Mouse (Mus musculus) heart, embryonic 16.5 days (tissue): ENCODE results near the gene Evx2. TPM values are rescaled to one million over a fixed set of nuclear protein-coding genes. Genes with fewer than 3 reads are reported as not detected.

Source experiments
- ATAC-seq: fragments of 200-750 bp; cut with Nextera tagmentation; replicated peaks from 2 replicates; pipeline ENCODE4 v1.8.0; 2017; ENCODE audit warnings: moderate number of reproducible peaks; ENCODE audit not compliant: insufficient read depth, low FRiP score; ENCODE audit errors: extremely low read depth
- H3K27ac ChIP-seq: fragments of 300-500 bp; sonication (generic); 2 replicates; pipeline ENCODE4 v1.5.1; 2014; ENCODE audit warnings: mild to moderate bottlenecking, low read length, control low read depth, moderate library complexity
- H3K27me3 ChIP-seq: fragments of 300-500 bp; sonication (generic); 2 replicates; pipeline ENCODE4 v1.6.1; 2014; ENCODE audit warnings: low read length, mixed read lengths; ENCODE audit not compliant: control insufficient read depth, insufficient read depth
- H3K36me3 ChIP-seq: fragments of 300-500 bp; sonication (generic); 2 replicates; pipeline ENCODE4 v1.6.1; 2014; ENCODE audit not compliant: control insufficient read depth, insufficient read depth
- H3K4me1 ChIP-seq: fragments of 300-500 bp; sonication (generic); 2 replicates; pipeline ENCODE4 v1.6.1; 2014; ENCODE audit warnings: low read length, mixed read lengths; ENCODE audit not compliant: control insufficient read depth, insufficient read depth
- H3K4me2 ChIP-seq: fragments of 300-500 bp; sonication (generic); 2 replicates; pipeline ENCODE4 v1.6.1; 2014; ENCODE audit warnings: low read depth, mild to moderate bottlenecking, control low read depth, low read length
- H3K4me3 ChIP-seq: fragments of 300-500 bp; sonication (generic); 2 replicates; pipeline ENCODE4 v1.5.1; 2014; ENCODE audit warnings: mild to moderate bottlenecking, control low read depth, low read length
- H3K9ac ChIP-seq: fragments of 300-500 bp; sonication (generic); 2 replicates; pipeline ENCODE4 v1.6.1; 2014; ENCODE audit warnings: low read length, control low read depth
- H3K9me3 ChIP-seq: fragments of 300-500 bp; sonication (generic); replicated peaks from 2 replicates; pipeline ENCODE4 v1.6.1; 2016; ENCODE audit warnings: low read length; ENCODE audit not compliant: control insufficient read depth
- WGBS: fragments of 180-500 bp; shearing (Covaris S2); extraction: QIAGEN DNeasy Blood & Tissue Kit; methylation state at CpG from one replicate; pipeline ENCODE4 v1.1.7; 2014; 5-methylcytosine and 5-hydroxymethylcytosine counted together
- polyA plus RNA-seq: library from polyadenylated mRNA; unstranded; fragments of >200 nt; fragmentation: Nextera tagmentation; extraction: Ambion mirVana; gene quantifications from 2 replicates; pipeline ENCODE4 v1.2.1, GENCODE M21; 2015

Gene Evx2
- polyA plus RNA-seq, 1 experiment from 2014 or later: not detected

DNA sequence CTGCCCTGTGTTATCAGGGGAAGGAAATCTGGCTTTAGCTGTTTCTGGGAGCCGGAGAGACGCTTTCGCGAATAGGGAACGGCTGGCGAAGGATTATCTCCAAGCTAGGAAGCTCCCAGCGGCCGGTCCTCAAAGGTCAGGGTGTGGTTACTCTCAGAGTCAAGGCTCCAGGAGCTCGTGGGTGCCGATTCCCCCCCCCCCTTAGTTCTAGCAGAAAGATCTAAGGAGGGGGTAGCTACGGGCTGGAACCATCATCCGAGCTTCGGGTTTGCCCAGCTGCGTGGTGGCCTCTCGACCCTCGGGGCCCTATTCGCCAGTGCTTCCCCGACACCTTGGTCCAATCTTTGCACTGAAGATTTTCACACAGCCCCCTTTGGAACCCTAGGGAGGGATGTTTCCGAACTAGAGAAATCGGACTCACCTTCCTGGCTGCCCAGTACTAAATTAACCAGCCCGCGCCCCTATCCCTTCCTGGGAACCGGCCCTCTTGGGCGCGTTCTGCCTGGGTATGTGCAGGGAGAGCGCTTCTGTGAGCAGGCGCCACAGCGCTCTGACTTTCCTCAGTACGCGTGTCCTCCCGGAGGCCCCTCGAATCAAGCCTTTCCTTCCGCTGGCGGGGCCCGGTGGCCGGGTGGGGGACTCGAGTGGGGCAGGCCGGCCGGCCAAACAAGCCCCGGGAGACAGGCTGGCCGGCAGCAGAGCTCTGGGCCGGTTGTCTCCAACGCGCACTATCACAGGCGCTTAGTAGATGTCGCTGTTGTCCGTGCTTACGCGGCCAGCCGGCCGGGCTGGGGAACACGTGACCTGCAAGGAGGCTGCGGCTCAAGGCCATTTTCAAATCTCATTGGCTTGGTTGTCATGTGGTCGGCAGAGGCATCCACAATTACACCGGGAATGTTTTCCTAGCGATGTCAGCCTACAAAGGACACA lies 31.9 kb upstream of the Evx2 start, which contains the start of gene Hoxd10:
Gene Hoxd10 (plus strand): TSS at position 903 of the 930 bp plus-strand sequence.
- ATAC-seq: peak; percentile 72
- no peak within 1 kb of the TSS for H3K9ac ChIP-seq
- H3K4me1 ChIP-seq: no peaks in the 10 kb centered on the region
- H3K4me2 ChIP-seq: peak within 1 kb of the TSS; percentile 38
- WGBS: 1% methylated on average over 56 of the region's 56 CpGs
- H3K27me3 ChIP-seq: peaks cover 90% of the 10 kb centered on the region
- H3K27ac ChIP-seq: no peak within 1 kb of the TSS
- no peaks in the 10 kb centered on the region; the same call in 1 of the 2 replicates for H3K9me3 ChIP-seq
- peak within 1 kb of the TSS; percentile 28 for H3K4me3 ChIP-seq
- H3K36me3 ChIP-seq: no peaks in the 10 kb centered on the region

DNA sequence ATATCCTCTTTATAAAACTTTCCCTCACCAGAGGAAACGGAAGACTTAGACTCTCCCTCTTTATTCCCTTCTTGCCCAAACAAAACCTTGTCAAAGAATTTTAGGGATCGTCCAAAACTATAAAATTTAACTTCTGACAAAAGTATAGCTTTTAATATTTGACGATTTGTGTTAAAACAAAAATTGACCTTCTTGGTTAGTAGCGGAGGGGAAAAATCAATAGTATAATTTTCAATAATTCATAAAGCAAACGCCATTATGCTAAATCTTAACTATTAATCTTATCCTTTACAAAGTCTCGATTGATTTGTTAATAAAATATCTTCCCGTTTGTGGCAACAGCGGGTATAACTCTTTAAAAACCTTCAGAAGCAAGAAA lies 31.0 kb upstream of the Evx2 start:
- Histone ChIP-seq H3K27me3 (peaks cover 84% of the 10 kb centered on the region), H3K4me2 (no peak overlapping the region), H3K4me3 (no peak overlapping the region), H3K9ac (no peak overlapping the region), H3K4me1 (no peaks in the 10 kb centered on the region), H3K27ac (no peak overlapping the region), H3K9me3 (no peaks in the 10 kb centered on the region; the same call in 1 of the 2 replicates), H3K36me3 (no peaks in the 10 kb centered on the region)
- WGBS: 8% methylated on average over 8 of the region's 8 CpGs
- no peak for ATAC-seq

DNA sequence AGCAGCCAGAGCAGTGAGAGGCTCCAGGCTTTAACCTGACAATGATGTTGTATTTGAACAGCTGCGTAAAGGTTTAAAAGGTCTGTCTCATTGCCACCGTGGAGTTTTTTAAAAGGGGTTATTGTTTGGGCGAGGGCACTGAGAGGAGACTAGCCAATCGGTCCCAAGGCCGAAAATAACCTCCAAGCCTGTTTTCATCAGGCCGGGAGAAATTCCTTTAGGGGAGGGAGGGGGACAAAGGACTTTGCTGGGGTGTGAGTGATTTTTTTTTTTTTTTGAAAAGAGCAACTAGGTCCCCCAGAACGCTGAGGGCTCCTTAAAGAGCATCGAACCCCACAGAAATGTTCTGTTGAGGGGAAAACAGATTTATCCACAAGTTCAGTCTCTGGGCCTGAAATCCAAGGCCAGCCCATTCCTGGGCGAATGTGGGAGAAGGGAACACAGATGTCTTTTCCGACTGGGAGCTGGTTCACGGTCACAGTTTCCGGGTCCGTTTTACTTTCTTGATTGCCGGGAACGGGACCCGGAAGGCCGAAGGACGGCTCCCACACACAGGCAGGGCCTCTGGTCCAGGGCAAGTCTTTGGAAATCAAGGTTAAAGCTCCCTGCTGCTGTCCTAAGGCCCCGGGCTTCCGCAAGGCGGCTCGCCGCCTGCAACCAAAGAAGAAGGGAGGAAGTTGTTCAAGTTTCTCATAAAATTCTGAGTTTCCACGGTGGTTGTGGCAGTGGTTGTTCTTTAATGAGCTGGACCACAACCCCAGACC lies 30.4 kb upstream of the Evx2 start:
- H3K36me3 ChIP-seq: no peaks in the 10 kb centered on the region
- no peaks in the 10 kb centered on the region; the same call in 1 of the 2 replicates for H3K9me3 ChIP-seq
- no peak overlapping the region for H3K27ac ChIP-seq
- ATAC-seq: no peak
- no peak overlapping the region for H3K9ac ChIP-seq
- H3K27me3 ChIP-seq: peaks cover 84% of the 10 kb centered on the region
- H3K4me2 ChIP-seq: no peak overlapping the region
- H3K4me3 ChIP-seq: no peak overlapping the region
- 2% methylated on average over 24 of the region's 24 CpGs for WGBS
- no peaks in the 10 kb centered on the region for H3K4me1 ChIP-seq

DNA sequence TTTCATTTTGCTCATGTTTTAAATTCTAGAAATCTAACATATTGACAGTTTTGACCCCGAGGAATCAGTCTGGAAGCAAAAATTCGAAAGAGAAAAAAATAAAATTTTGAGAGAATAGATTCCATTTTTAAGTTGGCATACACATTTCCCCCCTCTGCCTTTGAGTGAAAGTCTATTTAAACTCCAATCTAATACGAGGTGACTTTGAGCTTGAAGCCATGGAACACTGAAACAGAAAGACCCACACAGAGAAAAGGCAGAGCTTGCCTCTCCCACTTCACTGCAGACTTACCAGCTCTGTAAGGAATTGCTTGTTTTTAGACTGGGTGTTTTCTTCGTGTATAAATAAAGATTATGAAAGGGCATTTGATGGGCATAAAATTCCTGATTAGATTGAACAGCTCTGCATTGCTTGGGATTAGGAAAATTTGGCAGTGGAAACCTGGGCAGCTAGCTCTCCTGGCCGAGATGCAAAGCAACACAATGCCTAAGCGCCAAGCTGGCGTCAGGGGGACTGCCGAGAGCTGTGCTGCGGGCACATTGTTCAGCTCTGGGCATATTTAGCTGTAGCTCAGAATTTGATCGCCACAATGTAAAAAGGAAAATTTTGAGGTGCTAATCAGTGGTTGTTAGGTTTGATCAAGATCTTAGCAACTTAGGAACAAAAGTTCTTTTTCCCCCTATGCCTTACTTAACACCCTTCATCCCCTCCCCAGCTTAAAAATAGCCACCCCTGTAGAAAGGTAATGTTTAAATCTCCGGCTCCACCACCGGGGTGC lies 29.6 kb upstream of the Evx2 start:
- WGBS: 6% methylated on average over 12 of the region's 12 CpGs
- Histone ChIP-seq H3K9ac (no peak overlapping the region), H3K4me3 (no peak overlapping the region), H3K9me3 (no peaks in the 10 kb centered on the region; the same call in 1 of the 2 replicates), H3K27ac (no peak overlapping the region), H3K4me1 (no peaks in the 10 kb centered on the region), H3K4me2 (no peak overlapping the region), H3K27me3 (peaks cover 84% of the 10 kb centered on the region), H3K36me3 (no peaks in the 10 kb centered on the region)
- ATAC-seq: no peak

DNA sequence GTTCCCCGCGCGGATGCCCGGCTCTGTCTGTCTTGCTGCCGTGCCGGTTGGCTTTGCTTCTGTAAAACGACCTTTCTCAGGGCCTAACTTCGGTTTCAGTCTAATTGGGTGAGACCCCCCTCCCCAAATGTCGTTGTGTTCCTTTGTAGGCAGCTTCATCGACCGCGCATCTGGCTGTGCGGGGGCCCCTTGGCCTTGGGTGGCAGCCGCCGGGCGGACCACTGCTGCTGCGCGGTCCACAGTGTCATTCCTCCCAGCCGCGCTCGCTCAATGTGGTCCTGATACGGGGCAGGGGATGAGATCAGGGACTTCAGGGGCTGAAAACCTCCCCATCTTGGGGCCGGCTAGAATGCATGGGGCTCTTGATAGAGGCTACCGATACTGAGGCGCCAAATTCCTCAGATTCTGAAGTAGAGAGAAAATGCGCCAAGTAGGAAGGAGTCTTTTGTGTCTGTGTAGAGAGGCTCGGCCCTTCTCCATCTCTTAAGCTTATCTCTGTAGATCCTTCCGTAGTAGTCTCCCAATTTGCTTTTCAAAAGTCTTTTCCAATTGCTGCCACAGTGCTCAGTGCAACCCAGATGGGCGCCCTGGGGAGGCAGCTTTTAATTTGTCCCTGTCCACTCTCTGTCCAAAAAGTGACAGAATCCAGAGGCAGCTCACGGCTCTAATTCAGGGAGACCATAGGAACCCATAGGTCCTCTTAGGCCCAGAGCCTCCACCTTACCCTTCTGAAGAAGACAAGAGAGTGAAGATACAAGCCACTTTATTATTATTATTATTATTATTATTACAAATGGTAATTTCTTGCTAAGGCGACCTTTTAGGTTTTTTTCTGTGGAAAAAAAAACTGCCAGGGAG lies 28.6 kb upstream of the Evx2 start:
- Histone ChIP-seq H3K36me3 (no peaks in the 10 kb centered on the region), H3K9ac (no peak overlapping the region), H3K9me3 (no peaks in the 10 kb centered on the region; the same call in 1 of the 2 replicates), H3K4me3 (no peak overlapping the region), H3K27ac (no peak overlapping the region), H3K27me3 (peaks cover 83% of the 10 kb centered on the region), H3K4me1 (no peaks in the 10 kb centered on the region), H3K4me2 (no peak overlapping the region)
- no peak for ATAC-seq
- WGBS: 1% methylated on average over 31 of the region's 31 CpGs

DNA sequence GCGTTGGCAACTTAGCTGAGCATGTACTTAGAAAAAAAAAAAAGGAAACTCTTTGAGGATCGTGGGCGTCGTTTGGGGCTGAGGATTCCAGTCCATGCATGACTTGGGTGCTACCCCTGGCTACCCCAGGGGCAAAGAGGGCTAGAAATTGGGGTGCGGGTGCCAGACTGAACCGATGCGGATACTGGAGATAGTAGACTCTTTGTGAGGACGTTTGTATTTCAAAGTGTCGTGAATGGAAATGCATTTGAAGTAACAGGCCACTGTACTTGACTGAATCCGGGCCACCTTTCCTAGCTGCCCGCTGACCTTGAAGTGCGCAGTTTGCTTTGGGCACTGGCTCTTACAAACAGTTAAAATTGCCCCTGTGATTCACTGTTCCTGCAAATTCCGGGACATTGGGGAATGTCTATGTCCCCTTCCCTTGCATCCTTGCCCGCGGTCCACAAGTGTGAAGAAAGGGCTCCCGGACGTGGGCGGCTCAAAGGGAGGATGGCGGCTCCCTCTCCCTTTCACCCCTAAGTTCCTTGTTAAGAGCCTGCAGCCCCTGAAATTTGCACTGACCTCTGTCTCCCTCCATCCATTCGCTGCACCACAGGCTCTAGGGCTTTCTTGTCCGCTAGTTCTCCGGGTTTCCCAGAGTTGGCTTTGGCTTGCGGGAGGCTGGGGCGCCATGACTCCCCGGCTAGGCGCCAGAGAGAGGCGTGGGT lies 27.8 kb upstream of the Evx2 start:
- no peak overlapping the region for H3K9ac ChIP-seq
- no peaks in the 10 kb centered on the region for H3K36me3 ChIP-seq
- no peaks in the 10 kb centered on the region for H3K4me1 ChIP-seq
- H3K9me3 ChIP-seq: no peaks in the 10 kb centered on the region; the same call in 1 of the 2 replicates
- no peak overlapping the region for H3K4me3 ChIP-seq
- no peak overlapping the region for H3K4me2 ChIP-seq
- peaks cover 83% of the 10 kb centered on the region for H3K27me3 ChIP-seq
- no peak overlapping the region for H3K27ac ChIP-seq
- ATAC-seq: no peak
- WGBS: 2% methylated on average over 27 of the region's 27 CpGs

DNA sequence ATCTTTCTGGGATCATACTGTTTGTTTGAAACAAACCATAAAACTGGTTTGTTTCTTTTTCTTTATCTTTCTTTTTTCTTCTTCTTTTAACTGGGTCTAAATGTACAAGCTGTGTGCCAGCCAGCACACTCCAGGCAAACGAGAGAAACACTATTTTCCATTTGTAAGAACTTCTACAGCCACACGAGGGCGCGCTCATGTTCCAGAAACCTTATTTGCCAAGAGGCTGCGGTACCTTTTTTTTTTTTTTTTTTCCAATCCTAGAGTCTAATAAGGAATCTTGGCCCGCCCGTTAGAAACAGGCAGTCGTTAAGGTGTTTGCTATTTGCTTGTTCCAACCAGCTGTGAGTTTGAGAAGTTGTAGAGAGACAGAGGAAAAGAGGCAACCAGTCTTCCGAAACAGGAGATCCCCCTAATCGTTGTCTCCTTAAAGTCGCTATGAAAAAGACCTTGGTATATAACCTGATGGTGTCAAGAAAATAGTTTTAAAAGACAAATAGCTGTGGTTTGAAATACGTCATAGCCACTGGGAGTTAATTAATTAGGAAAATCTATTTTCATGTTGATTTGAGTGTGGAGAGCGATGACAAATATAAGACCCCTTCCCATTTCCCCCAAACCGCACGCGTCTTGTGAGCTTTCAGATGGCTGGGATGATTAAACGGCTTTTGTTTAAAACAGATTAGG lies 27.1 kb upstream of the Evx2 start:
- 7% methylated on average over 17 of the region's 17 CpGs for WGBS
- Histone ChIP-seq H3K27ac (no peak overlapping the region), H3K36me3 (no peaks in the 10 kb centered on the region), H3K9ac (no peak overlapping the region), H3K4me3 (no peak overlapping the region), H3K4me2 (no peak overlapping the region), H3K4me1 (no peaks in the 10 kb centered on the region), H3K27me3 (peaks cover 83% of the 10 kb centered on the region), H3K9me3 (no peaks in the 10 kb centered on the region; the same call in 1 of the 2 replicates)
- no peak for ATAC-seq
